8 mouse cellular contexts compared by ENCODE assay signal in genomic region chr4:82589345-82589890, GRCm38 (mm10).
DNase-seq lines count a peak whose midpoint lies in the region; ATAC-seq and TF ChIP-seq lines count a peak whose summit lies in the region.

No protein-coding gene starts in this region.

- no peaks in the 10 kb centered on the region for H3K27me3 ChIP-seq in kidney, embryonic 15.5 days
- no peaks in the 10 kb centered on the region for H3K27me3 ChIP-seq in liver, adult 2 months (ENCODE audit: control insufficient read depth, insufficient read depth, low read length)

- no peaks in the 10 kb centered on the region for H3K9me3 ChIP-seq in kidney, embryonic 15.5 days (replicated peaks)

- 0 out of 2 replicates have a peak, but pooled peaks cover 5% of the 10 kb centered on the region for H3K4me1 ChIP-seq in kidney, embryonic 15.5 days
- H3K4me1 ChIP-seq in liver, adult 2 months (ENCODE audit: control insufficient read depth, insufficient read depth, low read length) = no peaks in the 10 kb centered on the region

- no peak overlapping the region for H3K9ac ChIP-seq in kidney, embryonic 15.5 days
- no peak overlapping the region for H3K9ac ChIP-seq in liver, adult 2 months (ENCODE audit: low read depth, low read length)

- ATAC-seq in kidney, embryonic 15.5 days (replicated peaks; ENCODE audit: low FRiP score) = no peak

- TF ChIP-seq CTCF in liver, adult 2 months (IDR thresholded peaks at IDR 0.05; ENCODE audit: low read depth, low read length) = peak; percentile 30; the same call in 1 of the 2 replicates

- peak; percentile 10 for DNase-seq in kidney, adult 11 months
- peak; percentile 86 for DNase-seq in cerebellum, adult 9-11 months
- DNase-seq in heart, adult 11 months = peak; percentile 91
- DNase-seq in kidney, adult 18-20 months = peak; percentile 44
- DNase-seq in liver, adult 2 months (ENCODE audit: extremely low read depth, low read depth, low spot score) = peak; percentile 55
- DNase-seq in retina, adult 2 months (ENCODE audit: low read depth, low spot score) = peak; percentile 23
- no peak for DNase-seq in spleen, postnatal 4 days (ENCODE audit: low spot score in 2 of 2)

- WGBS in kidney, embryonic 15.5 days = 25% methylated on average over 4 of the region's 4 CpGs
- 9% methylated on average over 4 of the region's 4 CpGs for WGBS in liver, adult 2 months

- no peak overlapping the region for H3K4me2 ChIP-seq in kidney, embryonic 15.5 days

- no peaks in the 10 kb centered on the region for H3K79me2 ChIP-seq in liver, adult 2 months (ENCODE audit: control insufficient read depth, insufficient read depth, low read length)

- TF ChIP-seq POLR2A in liver, adult 2 months (IDR thresholded peaks at IDR 0.05; ENCODE audit: extremely low read depth, insufficient read depth, low read length) = no peak

- H3K36me3 ChIP-seq in kidney, embryonic 15.5 days = no peaks in the 10 kb centered on the region
- H3K36me3 ChIP-seq in liver, adult 2 months (ENCODE audit: control insufficient read depth, insufficient read depth, low read length) = no peaks in the 10 kb centered on the region

- no peak overlapping the region for H3K4me3 ChIP-seq in kidney, embryonic 15.5 days (replicated peaks)
- no peak overlapping the region for H3K4me3 ChIP-seq in liver, adult 2 months (ENCODE audit: insufficient read depth, low read depth, low read length)

- H3K27ac ChIP-seq in kidney, embryonic 15.5 days = no peak overlapping the region
- H3K27ac ChIP-seq in liver, adult 2 months (replicated peaks; ENCODE audit: insufficient read depth, low read depth, low read length) = no peak overlapping the region

Comparison
In these comparisons a context has a peak if more than half of its experiments do, and no peak if none do; other contexts are left out.
1. DNase-seq: peak in kidney, adult 11 months (single experiment), cerebellum, adult 9-11 months (single experiment), heart, adult 11 months (single experiment), kidney, adult 18-20 months (single experiment), liver, adult 2 months (single experiment) and retina, adult 2 months (single experiment); none in spleen, postnatal 4 days (0 of 2).